8 mouse cellular contexts compared by ENCODE assay signal in the genomic region with DNA sequence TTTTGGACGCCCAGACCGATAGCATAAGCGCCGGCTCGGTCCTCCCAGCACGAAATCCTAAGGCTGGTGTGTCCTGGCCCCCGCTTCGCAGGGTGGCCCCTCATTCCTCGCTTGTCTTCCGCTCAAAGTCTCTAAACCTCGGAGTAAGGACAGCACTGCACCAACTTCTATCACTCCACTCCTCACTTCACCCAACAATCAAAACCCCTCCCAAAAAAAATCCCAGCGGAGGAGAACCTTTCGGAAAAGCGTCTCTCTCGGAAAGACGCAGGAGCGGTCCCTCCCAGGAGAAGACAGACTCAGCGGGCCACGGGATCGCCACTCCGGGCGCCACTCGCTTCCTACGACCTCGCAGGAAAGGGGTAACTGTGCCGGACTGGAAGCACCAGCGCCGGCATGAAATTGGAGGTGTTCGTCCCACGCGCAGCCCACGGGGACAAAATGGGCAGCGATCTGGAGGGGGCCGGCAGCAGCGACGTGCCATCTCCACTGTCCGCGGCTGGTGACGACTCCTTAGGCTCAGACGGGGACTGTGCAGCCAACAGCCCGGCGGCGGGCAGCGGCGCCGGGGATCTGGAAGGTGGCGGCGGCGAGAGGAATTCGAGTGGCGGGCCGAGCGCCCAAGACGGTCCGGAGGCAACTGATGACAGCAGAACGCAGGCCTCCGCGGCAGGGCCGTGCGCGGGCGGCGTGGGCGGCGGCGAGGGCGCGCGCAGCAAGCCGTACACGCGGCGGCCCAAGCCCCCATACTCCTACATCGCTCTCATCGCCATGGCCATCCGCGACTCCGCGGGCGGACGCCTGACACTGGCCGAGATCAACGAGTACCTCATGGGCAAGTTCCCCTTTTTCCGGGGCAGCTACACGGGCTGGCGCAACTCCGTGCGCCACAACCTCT. TPM values are rescaled to one million over a fixed set of nuclear protein-coding genes. Genes with fewer than 3 reads are reported as not detected.
DNase-seq lines count a peak whose midpoint lies in the region; ATAC-seq lines count a peak whose summit lies in the region.

Gene A530084C06Rik (minus strand): TSS at position 813 of the 898 bp plus-strand sequence.

- no peak within 1 kb of the TSS for H3K27ac ChIP-seq in heart, embryonic 12.5 days (ENCODE audit: poor library complexity, severe bottlenecking)
- H3K27ac ChIP-seq in kidney, embryonic 15.5 days, result 0 out of 2 replicates have a peak within 1 kb of the TSS, but pooled peaks have one; percentile 45
- no peak within 1 kb of the TSS for H3K27ac ChIP-seq in neural tube, embryonic 12.5 days

- WGBS in heart, embryonic 12.5 days, result under 1% methylated on average over 79 of the region's 88 CpGs
- under 1% methylated on average over 81 of the region's 88 CpGs for WGBS in kidney, embryonic 15.5 days
- under 1% methylated on average over 87 of the region's 88 CpGs for WGBS in neural tube, embryonic 12.5 days

- peak; percentile 7 to 30 for DNase-seq in spleen, postnatal 10 days (ENCODE audit: low spot score in 2 of 2)
- no peak for DNase-seq in spleen, postnatal 14 days (ENCODE audit: low spot score in 2 of 2)
- peak; percentile 10 to 13 for DNase-seq in cerebellum, postnatal 36 days
- DNase-seq in lung, adult 18-20 months, result peak; percentile 44 to 53
- DNase-seq in gastrocnemius, adult 18-20 months (ENCODE audit: low spot score), result no peak

- no peaks in the 10 kb centered on the region for H3K9me3 ChIP-seq in heart, embryonic 12.5 days (replicated peaks)
- no peaks in the 10 kb centered on the region for H3K9me3 ChIP-seq in kidney, embryonic 15.5 days (replicated peaks)
- no peaks in the 10 kb centered on the region for H3K9me3 ChIP-seq in neural tube, embryonic 12.5 days

- peaks cover 93% of the 10 kb centered on the region for H3K27me3 ChIP-seq in heart, embryonic 12.5 days (replicated peaks)
- H3K27me3 ChIP-seq in kidney, embryonic 15.5 days, result peaks cover 97% of the 10 kb centered on the region
- H3K27me3 ChIP-seq in neural tube, embryonic 12.5 days (replicated peaks), result peaks cover 87% of the 10 kb centered on the region

- peak within 1 kb of the TSS; percentile 46 for H3K9ac ChIP-seq in heart, embryonic 12.5 days
- peak within 1 kb of the TSS; percentile 35 for H3K9ac ChIP-seq in kidney, embryonic 15.5 days
- H3K9ac ChIP-seq in neural tube, embryonic 12.5 days, result peak within 1 kb of the TSS; percentile 49

- no peaks in the 10 kb centered on the region for H3K36me3 ChIP-seq in heart, embryonic 12.5 days
- H3K36me3 ChIP-seq in kidney, embryonic 15.5 days, result no peaks in the 10 kb centered on the region
- H3K36me3 ChIP-seq in neural tube, embryonic 12.5 days, result no peaks in the 10 kb centered on the region

- peak within 1 kb of the TSS; percentile 98 for H3K4me2 ChIP-seq in heart, embryonic 12.5 days
- peak within 1 kb of the TSS; percentile 100 for H3K4me2 ChIP-seq in kidney, embryonic 15.5 days
- H3K4me2 ChIP-seq in neural tube, embryonic 12.5 days (replicated peaks), result peak within 1 kb of the TSS; percentile 90

- peak; percentile 17; the same call in 1 of the 2 replicates for ATAC-seq in heart, embryonic 12.5 days (ENCODE audit: insufficient number of reproducible peaks, low FRiP score)
- peak; percentile 35 for ATAC-seq in kidney, embryonic 15.5 days (replicated peaks; ENCODE audit: low FRiP score)
- ATAC-seq in neural tube, embryonic 12.5 days (ENCODE audit: low FRiP score, low read depth), result peak; percentile 38

- H3K4me3 ChIP-seq in heart, embryonic 12.5 days, result peak within 1 kb of the TSS; percentile 66
- H3K4me3 ChIP-seq in kidney, embryonic 15.5 days (replicated peaks), result peak within 1 kb of the TSS; percentile 60
- peak within 1 kb of the TSS; percentile 51 for H3K4me3 ChIP-seq in neural tube, embryonic 12.5 days

- H3K4me1 ChIP-seq in heart, embryonic 12.5 days (replicated peaks), result peaks cover 28% of the 10 kb centered on the region; the same call in 1 of the 2 replicates
- H3K4me1 ChIP-seq in kidney, embryonic 15.5 days, result peaks cover 30% of the 10 kb centered on the region
- peaks cover 26% of the 10 kb centered on the region for H3K4me1 ChIP-seq in neural tube, embryonic 12.5 days

RNA-seq across cellular contexts. Expression of gene A530084C06Rik, which starts in this region (rescaled TPM):
- not detected in 2 replicates for polyA plus RNA-seq in heart, embryonic 12.5 days (2016; fragmentation: Nextera tagmentation; extraction: Ambion mirVana)
- not detected in 2 replicates for polyA plus RNA-seq in kidney, embryonic 15.5 days (2015; fragmentation: Nextera tagmentation; extraction: Ambion mirVana)
- polyA plus RNA-seq in neural tube, embryonic 12.5 days (2016; fragmentation: Nextera tagmentation; extraction: Ambion mirVana), result not detected in 2 replicates
- not detected for total RNA-seq in gastrocnemius, adult 18-20 months (2021)

Comparison
In these comparisons a context has a peak if more than half of its experiments do, and no peak if none do; other contexts are left out.
1. DNase-seq: peak in spleen, postnatal 10 days (2 of 2), cerebellum, postnatal 36 days (2 of 2) and lung, adult 18-20 months (2 of 2); none in spleen, postnatal 14 days (0 of 2) and gastrocnemius, adult 18-20 months (single experiment).
2. Peak in ATAC-seq, H3K4me3 ChIP-seq, H3K9ac ChIP-seq and H3K4me2 ChIP-seq in heart, embryonic 12.5 days; RNA of the gene not detected or under 1 TPM.
3. Peak in ATAC-seq, H3K4me3 ChIP-seq, H3K27ac ChIP-seq, H3K9ac ChIP-seq and H3K4me2 ChIP-seq in kidney, embryonic 15.5 days; RNA of the gene not detected or under 1 TPM.
4. Peak in ATAC-seq, H3K4me3 ChIP-seq, H3K9ac ChIP-seq and H3K4me2 ChIP-seq in neural tube, embryonic 12.5 days; RNA of the gene not detected or under 1 TPM.
5. Peak in every context shown above with its lines, with median percentiles within 50 percentile points of each other: ATAC-seq, H3K4me2 ChIP-seq, H3K4me3 ChIP-seq and H3K9ac ChIP-seq.